Mouse (Mus musculus): Measurements from ENCODE around the gene Cox11. TPM values are rescaled to one million over a fixed set of nuclear protein-coding genes. Genes with fewer than 3 reads are reported as not detected.
A peak's percentile ranks its signal among the peaks of the same experiment; 100 is the strongest.

Cox11 gene
- total RNA-seq, 2 experiments from 2014 or later = 18.6 to 18.8 TPM

DNA sequence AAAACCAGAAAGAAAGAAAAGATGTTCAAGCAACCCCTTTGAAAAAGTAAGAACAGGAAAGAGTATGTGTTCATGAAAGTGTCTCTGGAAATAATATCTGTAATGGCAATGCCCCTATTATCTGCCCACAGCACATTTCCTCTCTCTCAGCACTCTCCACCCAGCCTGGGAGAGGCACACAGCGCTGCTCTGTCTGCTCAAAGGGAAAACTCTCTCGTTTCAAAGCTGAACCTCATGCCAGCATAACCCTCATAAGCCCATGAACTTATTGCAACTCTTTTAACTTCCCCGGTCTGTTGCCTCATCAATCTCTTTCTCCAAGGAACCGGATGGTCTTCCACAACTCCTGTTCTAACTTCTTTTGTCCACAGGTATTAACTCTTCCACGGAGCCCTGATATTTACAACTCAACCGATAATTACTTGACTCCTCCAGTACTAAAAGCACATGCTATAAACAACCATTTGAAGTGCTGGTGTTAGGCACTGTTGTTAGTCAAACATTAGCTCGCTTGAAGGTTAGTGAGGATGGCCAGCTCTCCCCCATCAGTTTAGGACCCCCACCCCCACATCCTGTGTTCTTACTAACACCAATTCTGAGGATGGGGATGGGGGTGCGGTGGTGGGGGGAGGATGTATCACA is 26.5 kb downstream of the Cox11 start:
- DNase-seq = no peak

DNA sequence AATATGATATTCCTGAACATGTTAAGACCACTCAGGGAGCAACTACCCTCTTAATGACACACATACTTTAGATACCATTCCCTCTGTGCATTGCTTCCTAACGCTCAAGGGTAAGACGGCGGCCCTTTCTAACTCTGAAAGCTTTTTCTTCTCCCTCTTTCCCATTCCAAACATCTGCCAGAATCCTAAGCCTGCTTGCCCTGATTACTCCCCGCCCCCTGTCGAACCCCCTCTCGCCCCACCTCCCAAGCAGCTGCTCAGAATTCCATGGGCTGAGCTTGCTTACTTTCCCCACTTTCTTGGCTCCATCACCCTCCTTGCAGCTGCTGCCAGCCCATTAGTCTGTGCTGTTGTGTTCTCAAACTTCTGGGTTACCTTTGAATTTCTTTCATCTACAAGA is 27.2 kb downstream of the Cox11 start:
- DNase-seq = no peak

DNA sequence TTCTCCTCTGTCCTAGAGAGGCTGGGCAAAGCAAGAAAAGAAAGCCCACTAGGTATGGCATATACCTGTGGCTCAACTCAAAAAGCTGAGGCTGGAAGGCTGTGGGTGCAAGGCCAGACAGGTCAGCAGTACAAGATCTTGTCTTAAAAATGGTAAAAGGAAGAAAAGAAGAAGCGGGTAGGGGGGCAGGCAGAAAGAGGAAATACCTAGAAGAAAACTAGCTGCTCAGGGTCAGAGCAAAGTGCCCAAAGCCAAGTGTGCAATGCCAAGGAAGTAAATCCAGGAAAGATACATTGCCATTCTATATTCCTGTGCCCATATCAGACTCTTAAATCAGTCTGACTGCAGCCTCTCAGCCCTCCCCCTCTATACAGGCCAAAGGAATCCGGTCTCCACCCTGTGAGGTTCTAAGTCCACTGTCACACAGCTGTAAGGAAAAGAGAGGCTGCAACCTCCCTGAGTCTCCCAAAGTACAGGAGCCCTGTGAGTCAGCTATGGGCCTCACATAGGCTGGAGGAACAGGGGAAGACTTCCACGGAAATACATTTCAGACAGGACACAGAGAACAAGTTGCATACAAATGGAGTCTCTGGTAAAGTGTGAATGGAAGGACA is 28.3 kb downstream of the Cox11 start:
- DNase-seq = no peak

- no peak for DNase-seq
Measured at GRCm38 (mm10) chr11:90666916-90667315, 28.9 kb downstream of the Cox11 start.

DNA sequence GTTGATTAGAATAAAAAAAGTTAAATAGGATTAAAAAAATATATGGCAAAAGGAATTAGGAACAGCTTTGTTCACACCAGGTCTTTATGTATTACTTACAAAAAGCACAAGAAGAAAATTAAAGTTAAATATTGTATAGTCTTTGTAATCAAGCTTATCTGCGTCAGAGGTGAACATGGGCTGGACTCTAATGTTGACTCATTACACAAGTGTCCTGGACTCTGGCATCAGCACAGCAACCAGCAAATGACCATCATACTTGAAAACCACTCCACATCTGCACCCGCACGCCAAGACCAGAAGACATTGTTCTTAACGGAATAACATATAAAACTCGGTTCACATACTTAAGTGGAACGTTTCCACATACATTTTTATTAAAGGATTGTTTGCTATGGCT is 29.4 kb downstream of the Cox11 start:
- DNase-seq = peak in 1 of 2 experiments; percentile 17

DNA sequence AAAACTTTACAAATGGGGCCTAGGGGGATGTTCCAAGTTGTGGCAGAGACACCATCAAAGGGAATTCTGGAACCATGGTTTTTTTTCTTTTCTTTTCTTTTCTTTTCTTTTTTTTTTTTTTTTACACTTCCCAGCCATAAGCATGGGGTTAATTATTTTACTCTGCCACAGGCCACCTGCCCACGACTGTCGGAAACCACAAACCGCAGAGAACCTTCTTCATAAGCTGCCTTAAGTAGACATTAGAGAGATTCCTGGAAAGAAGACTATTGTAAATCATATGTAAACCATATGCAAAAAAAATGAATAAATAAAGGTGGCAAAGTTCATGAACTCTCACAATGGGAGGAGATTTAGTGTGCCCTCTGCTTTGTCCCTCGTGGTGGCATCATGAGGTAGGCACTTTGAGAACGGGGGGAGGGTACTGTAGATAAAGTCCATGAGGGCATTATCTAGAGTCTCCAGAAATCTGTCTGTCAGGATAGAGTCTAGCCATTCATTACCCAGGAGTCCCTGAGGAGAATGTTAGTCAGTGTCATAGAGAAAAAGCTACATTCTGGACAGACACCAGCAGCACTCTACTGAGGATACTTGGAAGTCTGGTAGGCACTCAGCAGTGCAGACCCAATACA is 37.6 kb downstream of the Cox11 start:
- DNase-seq = no peak

DNA sequence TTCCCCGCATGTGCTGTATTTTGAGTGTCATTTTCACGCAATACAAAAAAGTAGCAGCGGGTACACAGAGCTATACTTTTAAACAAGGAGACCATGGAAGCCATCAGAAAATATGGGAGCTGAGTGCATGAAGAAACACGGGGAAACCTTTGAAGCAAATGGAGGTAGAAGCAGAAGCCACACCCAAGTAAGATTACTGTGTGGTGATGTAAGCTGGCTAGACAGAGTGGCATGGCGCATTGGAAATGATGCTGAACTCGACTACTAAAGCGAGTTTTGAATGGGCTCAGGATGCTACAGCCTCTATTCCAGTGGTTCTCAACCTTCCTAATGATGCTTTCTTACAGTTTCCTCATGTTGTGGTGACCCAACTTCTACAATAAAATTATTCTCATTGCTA is 39.1 kb downstream of the Cox11 start:
- no peak for DNase-seq

DNA sequence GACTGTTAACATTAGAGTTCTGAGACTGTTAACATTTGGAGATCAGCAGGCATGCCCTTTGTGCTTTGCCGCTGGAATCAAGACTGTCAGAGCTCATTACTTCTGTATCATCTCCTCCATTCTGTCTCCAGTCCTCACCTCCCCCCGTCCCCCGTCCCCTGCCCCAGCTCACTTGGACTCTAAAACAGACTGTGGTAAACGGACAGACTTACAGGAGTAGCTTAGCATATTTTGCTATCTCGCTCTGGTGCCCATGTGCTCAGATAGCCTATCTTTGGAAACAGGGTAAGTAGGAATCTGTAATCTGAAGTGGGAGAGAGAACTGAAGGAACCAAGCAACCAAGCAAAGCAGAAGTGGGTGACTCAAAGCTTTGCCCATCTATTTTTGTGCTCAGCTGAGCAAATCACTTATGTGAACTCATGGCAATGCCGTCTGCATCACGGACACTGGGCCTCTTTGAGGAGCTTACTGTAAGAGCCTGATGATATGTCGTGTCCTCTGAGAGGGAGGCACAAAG is 39.9 kb downstream of the Cox11 start:
- no peak for DNase-seq

DNA sequence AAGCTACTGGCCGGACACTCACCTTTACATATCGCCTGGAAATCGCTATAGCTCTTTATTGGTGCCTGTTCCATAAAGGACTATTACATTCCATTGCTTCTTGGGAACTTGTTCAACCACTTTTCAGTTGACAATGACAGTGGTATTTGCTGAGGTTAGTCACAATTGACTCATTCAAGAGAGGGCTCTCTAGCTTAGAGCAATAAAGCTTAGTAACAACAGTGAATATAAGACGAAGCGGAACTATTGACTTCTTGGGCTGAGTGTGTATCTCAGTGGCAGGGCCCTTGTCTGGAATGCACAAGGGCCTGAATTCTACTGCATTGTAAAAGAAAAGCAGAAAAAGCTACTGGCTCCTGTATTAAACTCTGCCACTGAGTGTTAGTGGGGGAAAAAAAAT is 40.6 kb downstream of the Cox11 start:
- DNase-seq = no peak

GRCm38 (mm10) chr11:90681171-90681570 is 43.2 kb downstream of the Cox11 start:
- DNase-seq = no peak

DNA sequence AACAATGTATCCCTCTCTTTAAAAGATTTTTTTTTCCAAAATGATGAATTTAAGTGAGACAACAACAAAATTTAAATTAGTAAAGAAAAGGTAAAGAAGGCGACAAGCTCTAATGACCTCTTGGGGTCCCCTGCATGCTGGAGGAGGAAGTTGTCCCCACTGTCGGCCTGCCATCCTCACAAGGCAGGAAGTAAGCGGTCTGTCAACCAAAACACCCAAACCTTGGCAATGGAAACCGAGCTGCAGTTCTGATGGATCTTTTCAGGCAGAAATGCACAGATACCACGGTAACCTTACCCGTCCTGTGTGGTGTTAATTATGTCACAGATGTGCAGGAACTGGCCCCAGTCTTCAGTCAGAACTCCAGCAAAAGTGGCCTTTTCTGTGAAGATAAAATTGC is 46.8 kb downstream of the Cox11 start:
- DNase-seq = no peak

DNA sequence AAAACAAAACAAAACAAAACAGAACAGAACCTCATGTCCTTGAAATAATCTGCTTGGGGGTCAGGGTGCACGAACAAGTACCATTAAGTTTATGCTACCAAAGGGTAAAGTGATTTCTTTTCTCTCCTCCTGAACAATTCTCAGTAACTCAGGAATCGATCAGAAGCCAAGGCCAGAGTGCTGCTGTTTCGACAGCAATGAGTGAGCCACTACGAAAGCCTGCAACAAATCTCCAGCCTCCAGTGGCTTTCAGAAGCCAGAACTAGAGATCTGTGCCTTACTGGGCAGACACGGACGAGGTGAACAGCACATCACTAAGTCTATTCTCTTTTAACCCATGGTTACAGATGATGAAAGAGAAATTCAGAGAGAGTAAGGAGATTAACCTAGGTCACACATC is 47.2 kb downstream of the Cox11 start:
- peak in 1 of 2 experiments; percentile 40 for DNase-seq

- no peak for DNase-seq
Measured at GRCm38 (mm10) chr11:90686287-90687025, 48.5 kb downstream of the Cox11 start.

DNA sequence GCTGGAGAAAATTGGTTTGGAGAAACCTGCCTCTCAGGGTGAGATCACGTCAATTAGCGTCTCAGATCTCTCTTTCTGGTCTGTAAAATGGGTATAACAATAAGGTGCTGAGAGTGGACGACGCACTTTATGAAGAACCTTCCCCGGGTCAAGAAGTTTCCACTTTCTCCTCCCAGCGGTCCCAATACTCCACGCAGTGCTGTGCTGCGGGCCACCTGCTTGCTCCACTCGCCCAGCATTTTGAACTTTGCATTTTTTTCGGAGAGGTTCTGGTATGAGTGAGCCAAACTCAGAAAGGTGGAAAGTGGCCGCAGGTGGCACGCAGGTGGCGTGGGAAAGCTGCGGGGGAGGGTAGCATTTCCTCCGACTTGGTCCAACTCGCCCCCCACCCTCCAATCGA is 49.1 kb downstream of the Cox11 start:
- peak in 1 of 2 experiments; percentile 21 for DNase-seq

DNA sequence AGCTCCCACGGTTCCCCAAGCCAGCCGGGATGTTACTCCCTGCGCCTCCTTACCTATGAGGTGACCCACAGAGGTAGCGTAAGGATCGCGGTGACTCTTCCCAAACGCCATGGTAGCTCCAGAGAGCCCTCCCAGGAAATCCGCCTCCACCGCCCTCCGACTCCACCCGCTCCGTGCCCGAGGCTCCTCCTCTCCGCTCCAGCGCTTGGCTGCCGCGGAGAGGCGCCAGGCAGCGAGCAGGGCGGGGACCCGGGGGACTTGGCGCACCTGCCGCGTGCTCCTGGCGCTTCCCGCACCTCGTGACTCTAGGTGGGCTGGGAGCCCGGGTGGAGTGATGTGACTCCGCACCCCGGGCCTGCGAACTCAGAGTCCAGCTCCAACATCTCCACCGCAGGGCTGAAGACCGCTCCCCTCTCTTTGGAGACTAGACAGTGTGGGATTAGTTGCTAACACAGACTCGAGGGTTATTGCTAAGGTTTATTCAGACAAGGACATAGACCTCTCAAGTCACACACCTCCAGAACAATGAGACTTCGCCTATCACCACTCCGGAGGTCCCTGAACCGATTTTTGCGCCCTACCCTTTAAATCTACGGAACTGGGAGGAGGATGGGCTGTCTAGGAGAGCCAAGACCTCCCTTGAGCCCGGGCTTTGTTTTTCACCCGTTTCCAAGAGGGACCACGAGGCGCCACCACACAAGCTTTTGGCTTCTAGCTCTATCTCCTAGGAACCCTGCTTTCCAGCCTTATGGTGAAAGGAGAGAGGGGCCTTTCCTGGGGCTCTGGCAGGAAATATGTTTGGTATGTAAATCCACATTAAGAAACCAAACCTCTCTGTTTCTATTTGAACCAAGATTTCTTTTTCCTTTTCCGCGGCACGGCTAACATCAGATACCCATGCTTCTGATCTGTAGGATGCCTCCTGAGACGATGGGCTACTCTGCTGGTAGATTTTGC is 49.8 kb downstream of the Cox11 start, which contains the start of gene Tom1l1:
Gene Tom1l1, minus strand, starts transcription at position 907 of the 957 bp plus-strand sequence.
- peak; percentile 92 for DNase-seq

- DNase-seq = no peak
Measured at GRCm38 (mm10) chr11:90690361-90690760, 52.4 kb downstream of the Cox11 start.

- peak; percentile 7 to 13 for DNase-seq
Measured at GRCm38 (mm10) chr11:90694206-90694605, 56.2 kb downstream of the Cox11 start.
